Mouse (Mus musculus) activated CD4-positive, CD25-positive, alpha-beta regulatory T cell, adult 4 months (primary cell): ENCODE data around the gene Ptp4a2. TPM values are rescaled to one million over a fixed set of nuclear protein-coding genes. Genes with fewer than 3 reads are reported as not detected.

Experiments
- ATAC-seq: one replicate; pipeline ENCODE4 v1.8.0; 2017
- polyA plus RNA-seq, 2 experiments: library from polyadenylated mRNA; unstranded; fragments of 100-300 nt; shearing (Covaris generic); gene quantifications; one replicate each; pipeline ENCODE4 v1.2.1; 2017

Gene Ptp4a2
- polyA plus RNA-seq, 2 experiments from 2014 or later: 1,863 to 2,031 TPM

DNA sequence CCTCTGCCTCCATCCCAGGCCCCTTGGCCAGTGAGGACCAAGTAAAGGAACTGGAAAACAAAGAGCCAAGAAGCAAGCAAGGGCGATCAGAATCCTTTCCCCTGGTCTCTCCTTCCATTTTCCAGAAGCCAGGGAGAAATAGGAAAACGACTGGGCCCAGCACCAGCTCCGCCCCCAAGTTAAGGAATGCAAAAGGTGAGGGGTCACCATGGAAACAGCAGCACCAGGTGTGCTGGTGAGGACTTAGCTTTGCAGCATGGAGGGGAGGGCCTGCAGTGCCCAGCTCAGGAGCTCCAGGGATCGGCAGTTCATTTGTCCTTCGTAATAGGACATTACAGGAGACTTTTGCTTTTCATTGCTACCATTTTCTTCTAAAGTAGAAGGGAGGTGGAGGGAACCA is 13.0 kb upstream of the Ptp4a2 start:
- no peak for ATAC-seq

DNA sequence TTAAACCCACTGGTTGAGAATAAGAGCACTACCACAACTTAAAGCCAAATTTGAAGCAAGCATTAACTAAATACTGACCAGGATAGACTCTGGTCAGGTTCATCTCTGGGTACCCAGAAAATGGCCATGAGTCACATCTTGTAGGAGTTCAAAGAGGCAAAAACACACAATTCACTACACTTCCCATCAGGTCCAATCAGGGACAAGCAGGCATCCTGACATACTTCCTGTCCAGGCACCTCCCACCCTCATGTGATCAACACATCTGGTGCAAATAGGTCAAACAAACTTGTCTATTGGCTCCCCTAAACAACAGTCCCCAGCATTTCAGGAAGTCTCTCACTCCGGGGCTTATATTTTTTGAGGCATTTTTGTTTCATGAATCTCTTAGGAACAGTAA is 7.7 kb upstream of the Ptp4a2 start:
- peak; percentile 32 for ATAC-seq

DNA sequence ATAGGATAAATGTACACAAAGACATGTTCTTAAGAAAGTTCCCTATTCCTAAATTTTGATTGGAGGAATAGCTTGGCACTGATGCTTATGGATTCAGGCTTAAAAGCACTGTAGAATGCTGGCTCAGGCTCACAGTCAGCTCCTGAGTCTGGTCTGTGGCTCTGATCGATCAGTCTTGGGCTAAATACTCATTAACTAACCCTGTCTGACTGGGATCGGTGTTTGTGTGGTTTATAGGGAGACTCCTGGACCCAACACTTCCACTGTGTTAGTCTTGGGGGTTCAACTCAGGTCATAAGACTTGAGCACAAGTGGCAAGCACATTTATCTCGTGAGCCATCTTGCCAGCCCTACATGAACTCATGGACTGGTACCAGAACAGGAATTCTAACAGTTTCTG is 6.0 kb upstream of the Ptp4a2 start:
- ATAC-seq: no peak

DNA sequence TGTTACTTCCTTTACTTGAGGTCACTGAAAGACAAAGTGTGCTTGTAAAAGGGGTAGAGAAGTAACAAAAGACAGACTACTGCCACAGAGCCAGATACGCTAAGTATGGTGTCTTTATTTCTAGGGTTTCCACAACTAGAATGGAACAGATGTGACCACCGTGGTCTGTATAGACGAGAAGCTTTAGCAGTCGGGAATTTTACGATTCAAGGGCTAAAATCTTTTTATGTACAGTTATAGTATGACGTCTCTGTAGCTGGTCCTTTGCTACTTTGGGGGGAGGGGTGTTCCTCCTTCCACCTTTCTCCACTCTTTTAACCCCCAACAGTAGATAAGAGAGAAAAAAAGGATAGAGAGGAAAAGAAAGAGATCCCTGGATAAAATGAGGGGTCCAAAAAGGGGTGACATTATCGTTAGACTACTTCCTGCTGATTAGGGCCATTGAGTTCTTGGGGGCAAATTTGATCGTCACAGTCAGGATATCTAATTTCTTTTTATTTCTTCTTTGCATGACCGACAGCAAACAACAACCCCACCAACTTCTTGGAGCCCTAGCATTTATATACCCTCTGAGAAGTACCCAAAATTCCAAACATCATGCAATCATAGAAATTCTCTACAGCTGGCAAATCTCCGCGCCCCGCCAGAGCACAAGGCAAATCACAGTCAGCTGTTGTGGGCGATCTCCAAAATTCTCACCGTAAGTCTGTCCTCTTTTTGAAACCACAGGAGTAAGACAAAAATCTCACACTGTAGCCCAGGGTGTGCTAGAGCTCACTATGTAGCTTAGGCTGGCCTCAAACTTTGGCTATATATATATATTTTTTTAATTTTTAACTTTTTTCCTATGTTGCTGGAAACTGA is 818 bp downstream of the Ptp4a2 start:
- no peak for ATAC-seq

DNA sequence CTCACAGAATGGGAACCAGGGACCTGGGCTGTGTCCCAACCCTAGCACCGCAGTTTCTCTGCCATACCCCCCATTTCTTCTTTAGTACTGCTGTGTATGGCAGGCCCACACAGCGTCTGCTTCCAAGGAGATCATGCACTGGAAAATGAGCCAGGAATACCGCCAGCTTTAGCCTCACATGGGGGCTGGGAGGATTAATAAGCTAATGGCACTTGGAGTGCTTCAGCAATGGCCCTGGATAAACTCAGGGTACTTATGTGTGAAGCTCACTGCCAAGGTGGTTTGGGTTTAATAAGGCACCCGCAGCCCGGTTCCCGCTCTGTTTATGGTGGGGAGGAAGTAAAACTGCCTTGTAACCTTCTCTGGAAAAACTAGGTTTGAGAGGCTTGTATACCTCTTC is 6.6 kb downstream of the Ptp4a2 start:
- no peak for ATAC-seq

DNA sequence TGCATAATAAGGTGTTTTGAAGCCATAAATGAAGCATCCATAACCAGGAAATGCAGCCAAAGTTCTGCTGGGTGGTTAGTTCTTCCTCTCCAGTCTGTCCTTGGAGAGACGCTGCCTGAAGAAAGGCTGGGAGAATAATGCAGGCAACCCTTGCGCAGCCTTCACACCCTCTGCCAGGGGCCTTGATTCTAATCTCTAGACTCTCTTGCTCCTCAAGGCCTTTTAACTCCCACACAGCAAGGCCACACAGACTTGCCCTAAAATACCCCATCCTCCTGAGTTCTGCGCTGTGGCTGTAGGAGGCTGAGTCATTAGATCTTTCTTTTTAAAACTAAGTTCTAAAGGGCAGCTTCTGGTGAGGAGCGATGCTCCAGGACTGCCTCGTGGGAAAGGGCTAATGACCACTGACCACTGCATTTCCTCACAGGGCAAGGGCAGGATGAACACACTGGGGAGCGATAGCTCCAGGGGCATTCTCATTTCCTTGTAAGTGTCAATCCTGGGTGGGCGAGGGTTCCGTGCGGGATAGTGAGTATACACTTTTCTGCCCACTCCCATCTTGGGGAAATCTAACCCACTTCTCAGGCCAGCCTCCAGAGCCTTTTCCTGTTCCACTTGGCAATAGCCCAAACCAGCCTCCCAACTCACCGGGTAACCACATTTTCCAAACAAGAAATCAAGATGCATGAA is 7.6 kb downstream of the Ptp4a2 start:
- no peak for ATAC-seq

DNA sequence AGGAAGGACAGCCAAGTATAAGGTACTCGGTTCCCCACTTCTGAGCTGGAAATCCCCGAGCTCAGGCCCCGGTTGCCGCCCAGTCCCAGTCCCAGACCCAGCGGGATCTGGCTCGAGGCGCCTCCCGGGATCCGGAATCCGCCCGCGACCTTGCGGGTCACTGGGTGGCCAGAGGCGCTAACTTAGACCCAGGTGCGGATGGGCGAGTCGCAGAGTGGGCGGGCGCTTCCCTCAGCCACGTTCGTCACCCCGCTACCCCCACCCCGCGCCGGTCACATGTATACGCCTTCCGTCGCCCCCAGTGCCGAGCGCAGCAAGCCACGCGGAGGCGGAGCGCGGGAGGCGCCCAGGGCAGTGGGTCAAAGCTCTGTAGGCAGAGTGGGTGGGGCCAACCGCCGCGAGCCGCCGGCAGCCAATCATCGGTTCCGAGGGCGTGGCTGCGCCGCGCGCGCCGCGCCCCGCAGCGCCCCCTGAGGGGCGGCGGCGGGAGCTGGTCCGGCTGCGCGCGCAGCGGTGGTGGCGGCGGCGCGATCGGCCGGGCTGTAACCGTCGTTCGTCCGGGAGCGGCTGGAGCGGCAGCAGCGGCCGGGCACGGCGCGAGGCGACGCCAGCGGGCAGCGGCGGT is 8.8 kb downstream of the Ptp4a2 start:
- peak; percentile 74 for ATAC-seq

DNA sequence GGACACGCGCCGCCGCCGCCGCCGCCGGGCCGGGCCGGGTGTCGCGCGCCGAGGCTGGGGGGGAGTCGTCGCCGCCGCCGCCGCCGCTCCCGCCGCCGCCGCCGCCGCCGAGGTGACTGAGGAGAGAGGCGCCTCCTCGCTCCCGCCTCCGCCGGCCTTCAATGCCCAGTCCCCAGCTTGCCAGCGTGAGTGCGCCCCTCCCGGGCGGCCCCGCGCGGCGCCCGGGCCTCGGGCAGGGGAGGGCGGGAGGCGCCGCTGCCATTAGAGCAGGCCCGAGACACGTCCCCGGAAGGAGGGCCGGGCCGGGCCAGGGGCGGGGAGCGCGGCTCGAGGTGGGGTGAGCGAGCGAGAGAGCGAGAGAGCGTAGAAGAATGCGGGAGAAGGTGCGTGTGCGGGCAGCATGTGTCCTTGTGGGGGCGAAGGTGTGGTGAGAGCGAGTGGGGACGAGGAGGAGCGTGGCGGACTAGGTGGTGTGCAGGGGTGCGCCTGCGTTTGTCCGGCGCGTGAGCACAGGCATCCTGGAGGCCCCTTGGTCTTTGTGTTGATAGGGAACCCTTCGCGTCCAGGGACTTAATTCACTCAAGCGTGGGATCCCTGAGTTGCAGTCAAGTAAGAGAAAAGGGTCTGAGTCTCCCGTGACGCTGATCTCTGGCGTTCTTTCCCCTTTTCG is 9.5 kb downstream of the Ptp4a2 start:
- ATAC-seq: peak; percentile 27

DNA sequence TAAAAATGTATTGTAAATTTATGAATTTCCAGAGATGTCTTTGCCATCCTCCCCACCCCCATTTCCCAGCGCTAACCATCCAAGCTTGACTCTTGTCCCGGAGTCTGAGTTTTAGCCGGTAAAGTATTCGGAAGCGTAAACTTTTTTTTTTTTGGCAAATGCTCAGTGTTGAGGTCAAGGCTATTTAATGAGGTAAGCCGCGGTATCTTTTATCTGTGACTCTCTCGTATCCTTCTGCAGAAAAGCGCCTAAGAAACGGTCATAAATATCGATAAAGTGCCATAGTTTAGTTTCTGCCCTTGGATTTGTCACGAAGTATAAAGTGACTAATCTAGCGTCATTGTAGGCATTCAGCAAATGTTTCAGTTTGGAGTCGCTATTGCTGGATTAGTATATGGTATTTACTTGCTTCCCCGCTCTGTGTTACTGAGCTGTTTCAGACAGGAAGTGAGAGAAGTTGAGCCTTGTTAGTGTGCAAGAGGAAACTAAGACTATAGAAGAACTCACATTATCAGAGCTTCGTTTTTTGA is 10.1 kb downstream of the Ptp4a2 start:
- ATAC-seq: peak; percentile 35

DNA sequence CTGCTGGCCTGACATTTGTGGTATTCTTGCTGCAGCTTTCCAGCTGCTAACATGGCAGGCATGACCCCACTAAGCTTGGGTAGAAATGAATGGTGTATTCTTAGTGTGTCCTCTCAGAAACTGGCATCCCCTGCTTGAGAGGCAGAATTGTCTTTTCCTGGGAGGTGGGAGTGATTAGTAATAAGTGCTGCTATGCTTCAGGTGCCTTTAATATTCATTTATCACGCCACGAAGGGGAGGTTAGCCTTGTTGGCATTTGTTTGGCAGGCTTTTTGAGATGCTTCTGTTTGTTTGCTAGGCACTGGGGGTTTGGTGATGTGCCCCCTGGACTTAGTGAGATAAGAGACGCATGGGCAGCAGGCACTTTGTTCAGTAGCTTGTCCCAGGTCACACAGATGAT is 11.3 kb downstream of the Ptp4a2 start:
- ATAC-seq: no peak

DNA sequence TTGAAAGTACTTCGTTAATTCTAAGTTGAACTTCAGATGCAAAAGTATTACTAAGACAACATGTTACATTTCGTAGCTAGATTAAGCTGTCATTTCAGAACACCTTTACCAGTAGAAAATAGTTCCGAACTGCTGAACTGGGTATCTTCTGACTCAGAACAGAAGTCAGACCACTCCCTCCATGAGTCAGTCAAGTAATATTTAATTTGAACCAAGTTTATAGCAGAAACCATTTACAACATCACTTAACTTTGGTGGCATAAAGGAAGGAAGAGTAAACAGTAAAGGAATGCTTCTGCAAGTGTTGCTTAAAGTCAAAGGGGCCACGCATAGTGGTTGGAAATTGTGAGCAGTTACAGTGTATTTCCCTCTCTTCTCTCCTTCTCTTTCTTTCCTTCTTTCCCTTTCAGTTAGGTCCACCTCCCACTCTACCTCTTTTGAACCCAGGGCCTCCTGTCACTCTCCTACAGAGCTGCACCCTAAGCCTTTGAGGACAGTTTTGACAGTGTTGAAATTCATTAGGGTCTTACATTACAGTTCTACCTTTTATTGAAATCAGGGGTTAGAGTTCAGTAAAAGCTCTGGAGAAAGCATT is 12.3 kb downstream of the Ptp4a2 start:
- no peak for ATAC-seq

DNA sequence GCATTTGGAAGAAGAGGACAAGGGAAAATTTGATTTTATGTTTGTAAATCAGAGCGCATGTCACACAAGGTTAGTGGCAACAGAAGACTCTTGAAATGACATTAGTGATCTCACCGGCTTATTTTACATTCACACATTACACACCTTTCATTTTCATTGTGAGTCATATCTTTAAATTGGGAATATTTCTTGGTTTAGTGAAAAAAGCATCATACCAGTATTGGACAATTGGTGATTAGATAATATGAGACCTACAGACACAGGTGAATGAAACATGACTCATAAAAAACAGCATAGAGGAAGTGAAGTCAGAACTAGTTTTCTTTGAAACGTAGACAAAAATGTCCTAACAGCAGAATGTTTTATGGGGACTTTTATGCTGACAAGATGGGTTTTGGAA is 16.6 kb downstream of the Ptp4a2 start:
- ATAC-seq: peak; percentile 45

DNA sequence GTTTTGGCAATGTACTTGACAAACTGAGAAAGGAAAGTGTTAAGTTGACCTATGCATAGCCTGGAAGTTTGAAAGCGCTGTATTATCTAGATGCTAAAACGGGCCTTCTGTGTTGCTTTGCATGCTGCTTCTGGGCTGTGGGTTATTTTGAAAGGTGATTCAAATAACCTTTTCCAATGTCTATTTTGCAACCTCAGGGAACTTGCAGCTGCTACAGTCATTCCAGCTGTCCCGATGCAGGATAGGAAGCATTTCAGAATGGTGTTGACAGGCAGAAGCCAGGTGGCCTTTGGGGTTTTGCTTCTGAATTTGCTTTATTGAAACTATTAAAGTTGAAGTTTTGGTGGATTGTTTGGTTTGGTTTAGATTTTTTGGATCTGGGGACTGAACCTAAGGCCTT is 17.1 kb downstream of the Ptp4a2 start:
- no peak for ATAC-seq

DNA sequence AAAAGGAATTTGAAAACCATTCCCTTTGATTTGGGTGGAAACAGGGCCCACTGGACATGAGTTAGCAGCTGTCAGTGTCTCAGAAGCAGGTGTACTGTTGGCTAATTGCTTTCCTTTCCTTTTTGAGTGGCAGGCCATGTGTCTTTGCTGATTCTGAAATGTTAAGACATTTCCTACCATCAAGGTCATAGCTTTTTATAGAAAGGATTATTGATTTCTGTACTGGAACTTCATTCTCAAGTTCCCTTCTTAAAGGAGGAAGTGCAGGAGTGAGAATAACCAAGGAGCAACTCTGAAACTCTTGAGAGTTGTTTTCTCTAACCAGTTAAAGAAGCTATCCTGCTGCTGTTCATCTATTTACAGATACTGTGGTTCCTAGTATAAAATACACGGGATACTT is 18.8 kb downstream of the Ptp4a2 start:
- ATAC-seq: no peak

DNA sequence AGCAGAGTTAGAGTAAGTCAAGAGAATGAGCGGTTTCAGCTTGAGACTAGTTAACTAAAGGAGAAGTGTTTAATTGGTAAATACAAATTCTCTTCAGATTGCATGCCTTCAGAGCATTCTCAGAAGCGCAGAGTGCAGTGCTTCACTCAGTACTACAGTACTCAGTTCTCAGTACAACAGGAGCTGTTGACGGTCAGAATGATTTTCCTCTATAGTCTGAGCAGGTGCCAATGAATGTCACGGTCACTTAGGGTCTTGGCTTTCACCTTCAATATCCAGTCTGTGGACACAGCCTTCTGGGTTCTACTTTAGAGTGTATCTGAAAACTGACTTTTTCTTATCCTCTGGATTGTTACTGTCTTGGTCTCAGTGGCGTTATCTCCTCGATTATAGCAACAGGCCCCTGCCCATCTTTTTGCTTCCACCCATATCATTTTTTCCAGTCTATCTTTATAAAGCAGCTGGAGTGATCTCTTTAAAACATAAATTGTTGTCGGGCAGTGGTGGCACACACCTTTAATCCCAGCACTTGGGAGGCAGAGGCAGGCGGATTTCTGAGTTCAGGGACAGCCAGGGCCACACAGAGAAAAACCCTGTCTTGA is 19.4 kb downstream of the Ptp4a2 start:
- no peak for ATAC-seq

DNA sequence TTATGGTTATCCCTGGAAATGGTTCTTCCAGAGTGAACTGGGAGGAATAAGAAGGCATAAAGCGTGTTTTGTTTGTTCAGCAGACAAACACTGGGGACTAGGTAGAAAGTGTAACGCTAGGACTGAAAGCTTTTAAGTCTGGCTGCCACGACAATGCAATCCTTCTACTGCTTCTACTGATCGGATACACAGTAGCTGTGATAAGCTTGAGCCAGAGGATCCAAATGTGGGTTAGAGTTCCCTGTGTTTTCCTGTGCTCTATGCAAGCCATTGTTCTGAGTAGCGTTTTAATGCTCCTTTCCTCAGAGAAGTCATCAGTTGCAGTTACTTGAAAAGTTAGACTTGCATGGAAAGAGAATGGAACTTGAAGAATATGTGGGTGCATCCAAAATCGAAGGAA is 23.6 kb downstream of the Ptp4a2 start:
- no peak for ATAC-seq

DNA sequence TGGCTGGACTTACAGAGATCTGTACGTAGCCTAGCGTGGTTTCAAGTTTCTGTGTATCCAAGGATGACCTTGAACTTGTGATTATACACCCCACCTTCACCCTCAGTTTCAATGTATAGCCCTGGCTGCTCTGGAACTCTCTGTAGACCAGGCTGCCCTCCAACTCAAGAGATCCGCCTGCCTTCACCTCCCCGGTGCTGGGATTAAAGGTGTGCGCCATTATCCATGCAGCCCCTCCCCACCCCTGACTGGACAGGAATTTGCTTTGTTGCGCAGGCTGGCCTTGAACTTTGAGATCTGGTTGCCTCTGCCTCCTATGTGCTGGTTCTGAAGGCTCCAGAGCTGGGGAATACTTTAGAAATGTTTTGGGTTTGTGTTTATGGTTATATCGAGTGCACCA is 24.3 kb downstream of the Ptp4a2 start:
- no peak for ATAC-seq

DNA sequence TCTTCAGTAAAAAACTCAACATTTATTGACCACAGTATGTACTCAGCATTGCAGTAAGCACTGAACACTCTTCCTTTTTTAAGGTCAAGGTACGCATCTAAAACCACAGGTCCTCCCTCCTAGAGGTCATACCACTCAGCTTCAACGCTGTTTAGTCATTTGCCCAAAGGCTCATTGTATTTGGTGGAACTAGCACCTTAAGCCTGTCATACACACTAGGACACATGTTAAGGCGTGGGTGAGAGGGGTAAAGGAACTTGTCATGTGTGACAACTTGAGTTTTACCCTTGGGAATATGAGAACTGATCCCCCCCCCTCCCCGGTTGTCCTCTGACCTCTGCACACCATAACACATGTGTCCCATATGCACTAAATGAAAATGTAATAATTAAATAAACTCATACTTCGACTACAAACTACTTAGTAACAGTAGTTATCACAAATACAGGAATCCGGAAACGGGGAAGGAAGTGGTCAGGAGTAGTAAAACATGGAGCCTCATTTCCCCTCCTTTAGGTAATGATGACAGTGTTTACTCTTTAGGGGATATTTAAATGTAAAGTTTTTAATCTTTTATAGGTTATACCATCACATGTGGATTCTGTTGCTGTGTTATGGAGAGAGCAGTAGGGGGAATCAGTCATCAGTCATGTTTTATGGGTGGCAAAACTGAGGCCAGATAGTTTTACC is 29.0 kb downstream of the Ptp4a2 start:
- peak; percentile 63 for ATAC-seq

DNA sequence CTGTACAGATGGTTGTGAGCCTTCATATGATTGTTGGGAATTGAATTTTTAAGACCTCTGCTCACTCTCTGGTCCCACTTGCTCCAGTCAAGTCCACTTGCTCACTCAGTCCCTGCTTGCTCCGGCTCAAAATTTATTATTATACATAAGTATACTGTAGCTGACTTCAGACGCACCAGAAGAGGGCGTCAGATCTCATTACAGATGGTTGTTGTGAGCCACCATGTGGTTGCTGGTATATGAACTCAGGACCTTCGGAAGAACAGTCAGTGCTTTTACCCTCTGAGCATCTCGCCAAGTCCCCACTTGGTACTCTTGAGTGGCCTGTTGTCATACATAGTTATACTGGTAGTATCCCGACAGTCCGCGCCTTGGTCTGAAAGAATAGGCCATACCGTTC is 35.8 kb downstream of the Ptp4a2 start:
- ATAC-seq: no peak

DNA sequence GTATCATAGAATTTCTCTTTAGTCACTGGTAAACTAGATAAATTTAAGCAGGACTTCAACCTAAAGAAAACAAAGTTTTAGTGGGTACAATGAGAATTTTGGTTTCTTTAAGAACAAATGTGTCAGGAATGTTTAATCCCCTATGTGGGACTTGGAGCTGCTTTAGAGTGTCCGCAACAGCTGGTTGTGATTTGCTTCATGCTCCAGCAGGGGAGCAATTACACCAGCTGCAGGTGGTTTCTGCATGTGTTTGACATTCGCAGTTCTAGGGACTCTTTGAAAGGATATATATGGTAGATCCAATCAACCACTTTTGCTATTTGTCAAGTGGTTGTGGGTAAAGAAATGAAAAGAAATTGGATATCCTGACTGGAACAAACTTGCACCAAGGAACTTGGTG is 39.5 kb downstream of the Ptp4a2 start:
- ATAC-seq: no peak

DNA sequence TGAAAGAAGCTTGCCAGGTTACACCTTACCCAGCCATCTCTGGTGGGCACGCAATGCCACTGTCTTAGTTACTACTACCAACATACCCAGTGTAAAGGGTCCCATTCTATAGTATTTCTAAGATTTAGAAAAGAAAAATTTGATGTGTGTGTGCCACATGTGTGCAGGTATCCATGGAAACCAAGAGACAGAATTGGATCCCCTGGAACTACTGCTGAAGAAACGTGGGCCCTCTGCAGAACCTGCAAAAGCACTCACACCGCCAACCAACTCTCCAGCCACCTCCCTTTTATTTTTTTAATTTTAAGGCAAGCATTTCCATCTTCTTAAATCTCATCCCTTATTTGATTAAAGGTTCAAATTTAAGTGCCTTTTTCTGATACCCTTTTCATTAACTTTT is 40.8 kb downstream of the Ptp4a2 start:
- no peak for ATAC-seq

DNA sequence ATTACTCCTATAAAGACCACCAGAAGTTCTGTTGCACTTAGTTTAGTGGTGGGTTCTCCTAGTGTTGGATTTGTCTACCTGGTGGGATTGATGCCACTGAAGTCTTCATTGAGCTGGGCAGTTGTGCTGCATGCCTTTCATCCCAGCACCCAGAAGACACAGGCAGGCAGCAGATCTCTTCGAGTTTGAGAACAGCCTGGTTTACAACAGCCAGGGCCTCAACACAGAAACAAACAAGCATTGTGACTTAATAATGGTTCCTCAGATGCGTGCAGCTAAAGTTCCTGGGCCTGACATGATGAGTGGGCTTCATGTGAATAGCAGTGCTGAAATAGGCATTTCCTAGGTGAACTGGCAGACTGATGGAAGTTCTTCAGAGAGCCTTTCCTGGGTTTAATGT is 42.0 kb downstream of the Ptp4a2 start:
- ATAC-seq: no peak
